Mouse (Mus musculus) embryo, embryonic 10.5 days (tissue): Measurements from ENCODE around the gene Hps1.
A peak's percentile ranks its signal among the peaks of the same experiment; 100 is the strongest.

Experiments
- DNase-seq: peaks from one replicate; pipeline ENCODE4 v3.0.0-alpha.2; 2015; ENCODE audit warnings: low spot score

Hps1 gene

DNA sequence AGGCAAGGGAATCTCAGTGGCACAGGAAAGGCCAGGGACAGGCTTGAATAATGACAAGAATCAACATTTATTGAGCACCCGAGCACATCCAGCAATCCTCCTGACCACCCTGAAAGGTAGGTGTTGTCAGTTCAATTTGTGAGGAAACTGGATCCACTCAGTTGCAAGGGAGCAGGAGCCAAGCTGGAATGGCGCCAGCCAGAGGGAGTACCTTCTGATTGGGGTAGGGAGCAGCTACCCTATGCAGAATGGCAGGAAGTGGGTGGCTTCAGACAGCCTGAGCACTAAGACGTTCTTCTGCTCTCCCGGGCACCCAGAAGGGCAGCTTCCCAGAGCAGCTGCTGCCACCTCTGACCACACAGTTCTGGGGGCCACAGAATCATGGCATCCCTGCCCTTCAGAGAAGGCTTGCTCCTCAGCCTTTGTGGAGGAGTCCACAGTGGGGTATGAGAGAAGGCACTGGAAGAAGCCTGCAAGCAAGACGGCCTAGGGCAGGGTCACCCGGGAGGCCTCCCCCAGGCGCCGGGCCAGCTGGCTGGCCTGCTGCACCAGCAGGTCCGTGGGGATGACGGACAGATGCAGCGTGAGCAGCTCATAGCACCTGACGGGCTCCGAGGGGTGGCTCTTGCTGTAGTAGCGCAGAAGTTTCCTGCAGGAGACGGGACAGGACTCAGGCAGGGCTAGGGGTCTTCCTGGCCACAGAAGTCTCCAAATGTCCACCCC lies 24.5 kb downstream of the Hps1 start:
- DNase-seq: no peak

- DNase-seq: peak; percentile 61
Measured at GRCm38 (mm10) chr19:42753141-42753917, 26.4 kb downstream of the Hps1 start.

DNA sequence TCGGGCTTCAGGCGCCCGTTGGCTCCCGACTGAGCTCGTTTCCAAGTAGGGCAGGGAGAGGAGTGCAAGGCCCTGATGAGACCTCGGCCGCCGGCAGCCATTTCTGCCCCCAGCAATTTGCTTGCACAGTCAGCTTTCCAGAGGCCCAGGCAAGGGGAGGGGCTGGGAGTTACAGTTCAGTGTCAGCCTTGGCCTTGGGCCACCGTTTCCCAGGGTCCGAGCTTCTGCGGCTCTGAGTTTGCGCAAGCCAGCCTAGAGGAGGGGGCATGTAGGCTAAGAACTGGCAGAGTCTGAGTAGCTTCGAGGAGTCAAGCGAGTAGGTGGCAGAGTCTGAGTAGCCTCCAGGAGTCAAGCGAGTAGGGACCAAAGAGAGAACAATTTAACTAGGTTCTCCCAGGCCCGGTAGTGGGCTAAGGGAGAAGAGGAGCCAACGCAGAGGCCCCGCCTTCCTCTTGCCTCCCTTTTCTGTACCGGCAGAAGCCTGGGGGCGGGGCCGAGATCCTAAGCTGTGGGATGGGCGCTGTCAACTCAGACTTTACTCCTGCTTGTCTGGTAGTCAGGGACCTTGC lies 27.3 kb downstream of the Hps1 start, which contains the start of gene Pyroxd2:
TSS of gene Pyroxd2 (minus strand) at position 413 of the 569 bp plus-strand sequence.
- peak; percentile 89 for DNase-seq

GRCm38 (mm10) chr19:42750196-42750595 lies 29.6 kb downstream of the Hps1 start:
- no peak for DNase-seq

DNA sequence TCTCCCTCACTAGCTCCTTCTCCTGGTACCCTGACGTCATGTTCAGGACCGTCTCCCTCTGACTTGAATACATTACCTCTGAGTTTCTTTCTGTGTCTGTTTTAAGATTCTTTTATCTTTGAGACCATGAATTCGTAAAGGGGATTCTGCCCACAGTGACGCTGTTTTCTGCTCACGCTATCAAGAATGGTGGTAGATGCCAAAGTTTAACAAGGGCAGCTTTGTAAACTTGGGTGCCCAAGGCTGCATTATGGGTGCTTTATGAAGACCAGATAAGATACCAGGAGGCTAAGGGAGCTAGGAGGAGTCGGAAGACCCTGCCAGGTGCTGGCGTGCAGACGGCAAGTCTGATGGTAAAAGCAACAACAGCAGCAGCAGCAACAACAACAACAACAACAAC lies 33.1 kb downstream of the Hps1 start:
- no peak for DNase-seq

DNA sequence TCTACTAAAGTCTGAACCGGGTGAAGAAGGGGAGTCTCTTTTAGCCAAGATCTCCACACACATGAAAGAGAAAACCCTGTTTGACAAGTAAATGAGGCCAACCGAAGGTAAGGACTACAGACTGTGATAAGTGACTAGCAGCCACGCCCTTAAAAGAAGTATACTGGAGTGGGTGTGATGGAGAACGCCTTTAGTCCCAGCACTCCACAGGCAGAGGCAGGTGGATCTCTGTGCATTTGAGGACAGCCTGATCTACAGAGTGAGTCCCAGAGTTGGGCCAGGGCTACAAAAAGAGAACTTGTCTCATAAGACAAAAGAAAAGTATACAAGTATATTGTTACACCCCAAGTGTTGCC lies 33.9 kb downstream of the Hps1 start:
- DNase-seq: no peak

DNA sequence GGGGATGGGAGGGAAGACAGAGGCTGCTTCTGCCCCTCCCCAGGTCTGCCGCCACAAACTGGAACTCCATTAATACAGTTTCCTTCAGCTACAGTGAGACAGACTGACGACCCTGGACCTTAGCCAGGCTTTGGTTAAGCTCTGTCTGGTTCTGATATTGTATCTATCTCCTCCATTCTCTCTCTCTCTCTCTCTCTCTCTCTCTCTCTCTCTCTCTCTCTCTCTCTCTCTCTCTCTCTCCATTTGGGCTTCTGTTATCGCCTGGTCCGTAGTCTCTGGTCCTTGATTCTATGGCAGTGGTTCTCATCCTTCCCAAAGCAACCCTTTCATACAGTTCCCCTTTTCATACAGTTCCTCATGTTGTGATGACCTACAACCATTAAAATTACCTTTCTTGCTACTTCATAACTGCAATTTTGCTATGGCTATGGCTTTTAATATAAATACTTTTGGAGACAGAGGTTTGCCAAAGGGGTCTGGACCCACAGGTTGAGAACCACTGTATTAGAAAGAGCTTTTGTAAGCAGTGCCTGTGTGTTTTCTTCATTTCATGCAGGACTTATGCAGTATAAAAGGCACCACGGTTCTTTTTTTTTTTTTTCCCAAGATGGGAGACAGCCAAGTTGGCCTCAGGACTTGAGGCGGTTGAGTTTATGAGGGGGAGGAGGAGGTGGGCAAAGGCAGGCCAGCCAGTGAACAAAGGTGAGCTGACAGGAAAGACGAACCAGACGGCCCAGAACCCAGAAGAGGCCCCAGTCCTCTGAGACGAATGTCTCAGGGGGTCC lies 34.5 kb downstream of the Hps1 start:
- no peak for DNase-seq

DNA sequence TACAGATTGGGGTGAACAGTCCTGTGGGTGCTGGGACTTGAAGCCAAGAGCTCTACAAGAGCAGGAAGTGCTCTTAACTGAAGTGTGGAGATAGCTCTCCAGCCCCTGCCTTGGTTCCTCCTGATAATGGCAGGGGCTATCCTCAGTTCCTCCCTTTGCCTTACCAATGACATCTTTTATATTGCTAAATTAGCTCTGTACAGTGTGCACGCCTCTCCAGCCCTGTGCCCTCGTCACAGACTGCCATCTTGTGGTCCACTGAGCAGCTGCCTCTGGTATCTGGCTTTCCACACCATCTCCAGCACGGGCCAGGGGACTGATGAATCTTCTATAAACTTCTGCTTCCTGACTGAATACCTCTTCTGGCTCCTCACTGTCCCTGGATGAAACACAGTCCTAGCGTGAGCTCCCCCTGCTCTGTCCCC lies 35.6 kb downstream of the Hps1 start:
- peak; percentile 75 for DNase-seq

- DNase-seq: no peak
Measured at GRCm38 (mm10) chr19:42743261-42743660, 36.5 kb downstream of the Hps1 start.

GRCm38 (mm10) chr19:42741884-42742283 lies 37.9 kb downstream of the Hps1 start:
- DNase-seq: no peak

- DNase-seq: no peak
Measured at GRCm38 (mm10) chr19:42740163-42740899, 39.4 kb downstream of the Hps1 start.

DNA sequence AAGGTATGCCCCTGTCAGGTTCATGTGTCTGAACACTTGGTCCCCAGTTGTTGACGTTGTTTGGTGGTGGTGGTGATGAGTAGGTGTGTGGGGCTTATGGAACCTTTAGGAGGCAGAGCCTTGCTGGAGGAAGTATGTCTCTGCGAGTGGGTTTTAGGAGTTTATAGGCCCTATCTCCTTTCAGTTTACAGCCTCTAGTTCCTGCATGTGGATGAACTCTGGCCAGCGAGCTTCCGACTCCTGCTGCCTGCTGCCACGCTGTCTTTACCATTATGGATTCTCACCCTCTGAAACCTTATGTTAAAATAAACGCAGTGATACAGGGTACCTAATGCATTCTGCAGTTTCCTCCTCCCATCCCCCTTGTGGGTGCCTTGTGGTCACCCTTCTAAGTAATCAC lies 40.0 kb downstream of the Hps1 start:
- no peak for DNase-seq

DNA sequence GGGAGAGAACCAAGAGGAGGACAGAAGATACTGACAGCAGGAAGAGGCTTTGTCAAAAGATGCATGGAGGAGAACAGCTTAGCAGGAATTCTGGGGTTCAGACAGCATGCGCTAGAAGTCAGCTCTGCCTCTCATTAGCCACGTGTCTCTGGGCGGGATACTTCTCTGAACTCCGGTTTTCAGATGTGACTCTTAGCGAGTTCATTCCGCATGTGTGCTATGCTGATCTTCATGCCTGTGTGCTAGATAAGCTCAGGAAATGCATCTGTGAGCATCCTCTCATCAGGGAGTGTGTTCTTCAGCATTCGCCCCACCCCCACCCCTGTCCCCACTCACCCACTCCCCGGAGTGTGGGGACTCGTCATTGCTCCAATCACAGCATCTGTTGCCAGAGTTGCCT lies 42.0 kb downstream of the Hps1 start:
- DNase-seq: no peak

DNA sequence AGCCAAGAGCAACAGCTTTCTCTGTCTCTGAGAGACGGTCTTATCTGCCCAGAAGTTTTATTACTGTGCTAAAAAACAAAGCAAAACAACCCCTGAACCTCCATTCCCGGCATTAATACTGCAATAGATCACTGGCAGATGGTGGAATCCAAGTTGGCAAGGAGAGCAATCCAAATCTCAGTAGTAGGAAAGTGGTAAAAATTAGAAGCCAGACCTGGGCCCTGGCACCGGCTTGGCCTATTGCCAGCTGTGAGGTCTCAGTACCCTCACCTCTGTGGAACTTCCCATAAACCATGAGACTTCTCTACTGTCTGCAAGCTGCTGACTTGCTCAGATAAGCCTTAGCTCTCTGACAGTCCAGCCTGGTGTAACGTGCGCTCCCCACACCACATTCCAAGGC lies 44.8 kb downstream of the Hps1 start:
- DNase-seq: no peak

GRCm38 (mm10) chr19:42727424-42727823 lies 52.4 kb downstream of the Hps1 start:
- DNase-seq: no peak

DNA sequence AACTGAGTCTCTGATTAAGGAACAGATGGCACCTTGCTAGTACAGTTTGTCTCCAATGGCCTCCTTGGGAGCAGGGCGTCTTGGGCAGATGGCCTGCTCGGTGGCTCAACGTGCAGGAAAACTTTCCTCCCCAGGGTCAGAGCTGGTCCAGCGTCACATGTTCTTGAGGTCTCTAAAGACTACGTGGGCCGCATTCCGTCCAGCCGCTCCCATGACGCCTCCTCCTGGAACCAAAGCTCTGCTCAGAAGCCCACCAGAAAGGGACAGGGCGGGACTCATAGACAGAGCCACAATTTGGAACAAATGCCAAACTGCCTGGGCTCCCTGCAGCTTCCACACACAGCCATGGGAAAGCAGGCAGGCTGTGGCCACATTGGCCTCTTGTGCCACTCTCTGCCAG lies 53.0 kb downstream of the Hps1 start:
- DNase-seq: no peak

DNA sequence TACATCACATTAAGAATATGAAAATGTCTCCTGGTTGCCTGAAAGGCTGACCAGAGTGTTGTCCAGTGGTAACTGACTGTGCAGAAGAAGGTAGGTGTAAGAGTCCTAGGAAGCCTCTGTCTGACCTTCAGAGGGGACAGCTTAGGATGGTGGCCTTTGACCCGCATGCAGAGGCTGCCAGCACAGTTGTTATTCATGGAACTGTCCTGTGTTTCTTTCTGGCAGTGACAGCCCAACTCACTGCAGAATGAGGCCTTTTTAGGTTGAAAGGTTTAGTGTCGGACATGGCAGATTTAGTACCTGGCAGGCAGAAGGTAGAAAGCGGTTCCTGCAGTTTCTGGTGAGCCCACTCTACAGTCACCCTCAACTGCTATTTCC lies 53.8 kb downstream of the Hps1 start:
- DNase-seq: no peak

DNA sequence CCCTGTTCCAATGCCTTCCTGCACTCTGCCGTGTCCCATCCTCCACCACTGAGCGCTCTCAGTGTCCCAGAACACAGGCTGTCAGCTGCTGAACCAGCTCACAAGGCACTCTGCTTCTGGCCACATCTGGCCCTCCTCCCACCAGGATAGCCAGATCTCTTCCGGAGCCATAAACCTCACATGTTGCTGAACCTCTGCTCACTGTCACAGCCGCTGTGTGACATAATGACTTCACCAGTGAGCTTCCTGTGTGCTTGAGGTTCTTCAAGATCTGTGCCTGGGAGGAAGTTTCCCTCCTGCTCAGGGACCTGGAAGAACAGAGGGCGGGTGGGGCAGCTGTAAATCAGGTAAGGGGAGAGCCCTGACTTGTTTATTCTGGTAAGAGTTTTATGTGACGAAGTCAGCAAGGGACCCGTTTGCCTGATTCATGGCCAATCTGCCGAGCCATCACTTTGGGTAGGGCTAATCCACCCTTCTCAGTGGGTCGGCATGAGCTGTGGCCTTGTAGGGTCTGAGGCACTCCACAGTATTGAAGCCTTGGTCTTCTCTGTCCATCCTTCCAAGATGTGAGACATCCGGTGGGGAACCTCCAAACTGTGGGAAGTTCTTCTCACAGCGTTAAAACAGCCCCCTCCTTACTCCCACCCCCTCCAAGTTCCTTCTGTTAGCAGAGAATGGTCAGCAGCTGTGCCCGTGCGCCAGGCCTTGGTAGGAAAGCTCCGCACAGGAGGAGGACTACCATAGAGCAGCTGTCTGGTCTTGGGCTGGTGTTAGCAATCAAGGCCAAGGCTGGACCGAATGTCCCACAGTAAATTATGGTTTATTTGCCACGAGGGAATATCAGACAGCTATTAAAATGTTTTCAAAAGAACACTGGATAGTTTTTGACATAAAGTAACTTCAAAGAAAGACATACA lies 54.5 kb downstream of the Hps1 start:
- DNase-seq: peak; percentile 45

- no peak for DNase-seq
Measured at GRCm38 (mm10) chr19:42723302-42723701, 56.5 kb downstream of the Hps1 start.

- no peak for DNase-seq
Measured at GRCm38 (mm10) chr19:42722500-42722899, 57.3 kb downstream of the Hps1 start.

- DNase-seq: no peak
Measured at GRCm38 (mm10) chr19:42718101-42718500, 61.7 kb downstream of the Hps1 start.
